Mouse (Mus musculus) embryonic facial prominence, embryonic 10.5 days (tissue): ENCODE measurements at regions not wholly inside any gene's neighbourhood (a gene's known extent, or its start where the extent isn't known, plus 50 kb on each side); places are given as distances from the start of the nearest gene placed in this dataset.

Experiments used
- DNase-seq: peaks from one replicate; pipeline ENCODE4 v3.0.0-alpha.2; 2017; ENCODE audit warnings: low spot score
- H3K27ac ChIP-seq: fragments of 300-500 bp; sonication (generic); replicated peaks from 2 replicates; pipeline ENCODE4 v1.5.1; 2016; ENCODE audit warnings: mild to moderate bottlenecking
- H3K27me3 ChIP-seq: fragments of 300-500 bp; sonication (generic); replicated peaks from 2 replicates; pipeline ENCODE4 v1.6.1; 2016; ENCODE audit warnings: low read depth, mild to moderate bottlenecking; ENCODE audit not compliant: poor library complexity, severe bottlenecking
- H3K36me3 ChIP-seq: fragments of 300-500 bp; sonication (generic); replicated peaks from 2 replicates; pipeline ENCODE4 v1.6.1; 2016; ENCODE audit warnings: mild to moderate bottlenecking, moderate library complexity
- H3K4me1 ChIP-seq: fragments of 300-500 bp; sonication (generic); 2 replicates; pipeline ENCODE4 v1.6.1; 2016
- H3K4me3 ChIP-seq: fragments of 300-500 bp; sonication (generic); 2 replicates; pipeline ENCODE4 v1.5.1; 2016; ENCODE audit warnings: mild to moderate bottlenecking, moderate library complexity
- H3K9me3 ChIP-seq: fragments of 300-500 bp; sonication (generic); 2 replicates; pipeline ENCODE4 v1.6.1; 2016; ENCODE audit warnings: mild to moderate bottlenecking
- WGBS: fragments of 180-500 bp; shearing (Covaris S2); methylation state at CpG from one replicate; pipeline ENCODE4 v1.1.7; 2016; 5-methylcytosine and 5-hydroxymethylcytosine counted together

DNA sequence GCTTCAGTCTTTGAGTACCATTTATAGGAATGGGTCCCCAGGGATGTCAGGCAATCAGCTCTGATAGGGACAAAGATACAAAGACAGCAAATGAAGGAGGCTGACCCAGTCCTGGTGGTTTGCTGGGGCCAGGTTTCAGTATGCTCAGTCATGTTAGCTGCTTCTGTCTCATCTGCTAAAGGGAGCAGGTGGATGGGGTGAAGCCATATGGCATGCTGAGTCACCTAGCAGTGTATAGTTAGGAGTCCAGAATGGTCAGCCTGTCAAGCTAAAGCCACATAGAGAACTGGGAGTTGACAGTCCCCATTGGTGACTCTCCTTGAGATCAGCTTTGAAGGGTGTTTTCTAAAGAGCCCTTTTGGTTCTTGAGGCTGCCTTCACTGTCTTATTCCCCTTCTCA is 139.4 kb downstream of the Gm15262 start:
- no peak for DNase-seq
- H3K4me3 ChIP-seq = no peak overlapping the region
- peaks cover 83% of the 10 kb centered on the region for H3K27me3 ChIP-seq
- H3K36me3 ChIP-seq = no peaks in the 10 kb centered on the region
- H3K4me1 ChIP-seq = no peaks in the 10 kb centered on the region
- H3K27ac ChIP-seq = no peak overlapping the region
- H3K9me3 ChIP-seq = no peaks in the 10 kb centered on the region

DNA sequence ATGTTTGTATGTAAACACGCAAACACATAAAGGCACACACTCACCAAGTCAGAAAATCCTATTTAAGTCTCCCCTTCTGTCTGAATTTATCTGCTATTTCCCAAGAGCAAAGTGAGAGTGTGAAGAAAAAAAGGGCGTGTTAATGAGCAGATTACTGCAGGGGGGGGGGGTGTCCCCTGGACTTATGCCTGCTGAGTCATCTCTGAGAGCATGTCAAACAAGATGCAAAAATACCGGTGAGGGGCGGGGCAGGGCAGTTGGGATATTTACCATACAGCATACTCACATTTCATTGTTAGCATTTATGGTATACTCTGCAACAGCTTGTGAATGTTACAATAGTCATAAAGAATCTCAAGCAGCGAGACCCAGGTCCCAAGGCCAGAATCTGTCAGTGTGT is 140.8 kb downstream of the Gm15262 start:
- 87% methylated on average over 5 of the region's 5 CpGs for WGBS
- Histone ChIP-seq H3K9me3 (no peaks in the 10 kb centered on the region), H3K36me3 (no peaks in the 10 kb centered on the region), H3K4me1 (no peaks in the 10 kb centered on the region), H3K4me3 (no peak overlapping the region), H3K27me3 (peaks cover 87% of the 10 kb centered on the region), H3K27ac (no peak overlapping the region)
- DNase-seq = no peak

DNA sequence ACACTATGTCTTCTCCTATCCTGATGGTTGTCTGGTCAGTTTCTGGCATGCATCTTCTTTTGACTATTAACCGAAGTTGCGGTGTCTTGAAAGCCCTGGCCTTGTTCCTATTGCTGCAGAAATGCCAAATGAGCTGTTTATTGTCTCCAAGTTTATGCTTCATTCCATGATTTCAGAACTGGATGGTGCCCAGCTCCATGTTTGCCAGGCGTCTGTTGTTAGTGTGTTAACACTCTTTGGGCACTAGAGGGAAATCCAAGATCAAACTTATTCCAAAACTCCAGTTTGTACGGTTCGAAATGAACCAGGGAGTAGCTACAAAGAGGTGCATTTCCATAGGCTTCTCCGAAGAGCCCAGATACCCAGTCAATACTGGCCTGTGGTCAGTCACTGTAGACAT is 148.1 kb downstream of the Gm15262 start:
- no peak for DNase-seq
- WGBS = 80% methylated on average over 6 of the region's 6 CpGs
- H3K4me3 ChIP-seq = no peak overlapping the region
- H3K4me1 ChIP-seq = no peaks in the 10 kb centered on the region
- H3K27ac ChIP-seq = no peak overlapping the region
- H3K9me3 ChIP-seq = no peaks in the 10 kb centered on the region
- H3K36me3 ChIP-seq = no peaks in the 10 kb centered on the region
- peaks cover 76% of the 10 kb centered on the region for H3K27me3 ChIP-seq
